Mouse (Mus musculus) heart, embryonic 16.5 days (tissue): Measurements from ENCODE around the gene Tmem223. TPM values are rescaled to one million over a fixed set of nuclear protein-coding genes. Genes with fewer than 3 reads are reported as not detected.

Experiments
- ATAC-seq: fragments of 200-750 bp; cut with Nextera tagmentation; replicated peaks from 2 replicates; pipeline ENCODE4 v1.8.0; 2017; ENCODE audit warnings: moderate number of reproducible peaks; ENCODE audit not compliant: insufficient read depth, low FRiP score; ENCODE audit errors: extremely low read depth
- H3K27ac ChIP-seq: fragments of 300-500 bp; sonication (generic); 2 replicates; pipeline ENCODE4 v1.5.1; 2014; ENCODE audit warnings: mild to moderate bottlenecking, low read length, control low read depth, moderate library complexity
- H3K27me3 ChIP-seq: fragments of 300-500 bp; sonication (generic); 2 replicates; pipeline ENCODE4 v1.6.1; 2014; ENCODE audit warnings: low read length, mixed read lengths; ENCODE audit not compliant: control insufficient read depth, insufficient read depth
- H3K36me3 ChIP-seq: fragments of 300-500 bp; sonication (generic); 2 replicates; pipeline ENCODE4 v1.6.1; 2014; ENCODE audit not compliant: control insufficient read depth, insufficient read depth
- H3K4me1 ChIP-seq: fragments of 300-500 bp; sonication (generic); 2 replicates; pipeline ENCODE4 v1.6.1; 2014; ENCODE audit warnings: low read length, mixed read lengths; ENCODE audit not compliant: control insufficient read depth, insufficient read depth
- H3K4me2 ChIP-seq: fragments of 300-500 bp; sonication (generic); 2 replicates; pipeline ENCODE4 v1.6.1; 2014; ENCODE audit warnings: low read depth, mild to moderate bottlenecking, control low read depth, low read length
- H3K4me3 ChIP-seq: fragments of 300-500 bp; sonication (generic); 2 replicates; pipeline ENCODE4 v1.5.1; 2014; ENCODE audit warnings: mild to moderate bottlenecking, control low read depth, low read length
- H3K9ac ChIP-seq: fragments of 300-500 bp; sonication (generic); 2 replicates; pipeline ENCODE4 v1.6.1; 2014; ENCODE audit warnings: low read length, control low read depth
- H3K9me3 ChIP-seq: fragments of 300-500 bp; sonication (generic); replicated peaks from 2 replicates; pipeline ENCODE4 v1.6.1; 2016; ENCODE audit warnings: low read length; ENCODE audit not compliant: control insufficient read depth
- WGBS: fragments of 180-500 bp; shearing (Covaris S2); extraction: QIAGEN DNeasy Blood & Tissue Kit; methylation state at CpG from one replicate; pipeline ENCODE4 v1.1.7; 2014; 5-methylcytosine and 5-hydroxymethylcytosine counted together
- polyA plus RNA-seq: library from polyadenylated mRNA; unstranded; fragments of >200 nt; fragmentation: Nextera tagmentation; extraction: Ambion mirVana; gene quantifications from 2 replicates; pipeline ENCODE4 v1.2.1, GENCODE M21; 2015

The Tmem223 gene
- polyA plus RNA-seq, 1 experiment from 2014 or later: 138 TPM

- Histone ChIP-seq H3K4me3 (peak within 1 kb of the TSS; percentile 100), H3K27me3 (no peaks in the 10 kb centered on the region), H3K9me3 (no peaks in the 10 kb centered on the region), H3K4me1 (peaks cover 23% of the 10 kb centered on the region), H3K4me2 (peak within 1 kb of the TSS; percentile 60), H3K9ac (peak within 1 kb of the TSS; percentile 87), H3K36me3 (peaks cover 45% of the 10 kb centered on the region), H3K27ac (peak within 1 kb of the TSS; percentile 99)
- 65% methylated on average over 14 of the region's 14 CpGs for WGBS
- no peak for ATAC-seq
Measured at GRCm38 (mm10) chr19:8740603-8741002, 30.2 kb upstream of the Tmem223 start, which contains the start of gene 1700092M07Rik. Gene 1700092M07Rik (plus strand): TSS chr19:8740718.

- Histone ChIP-seq H3K4me3 (peak within 1 kb of the TSS; percentile 100), H3K9me3 (no peaks in the 10 kb centered on the region), H3K27me3 (no peaks in the 10 kb centered on the region), H3K9ac (peak within 1 kb of the TSS; percentile 96), H3K4me1 (peaks cover 21% of the 10 kb centered on the region), H3K36me3 (peaks cover 49% of the 10 kb centered on the region), H3K27ac (peak within 1 kb of the TSS; percentile 99), H3K4me2 (peak within 1 kb of the TSS; percentile 100)
- ATAC-seq: peak; percentile 95
- WGBS: under 1% methylated on average over 36 of the region's 36 CpGs
Measured at GRCm38 (mm10) chr19:8741243-8741869, 29.4 kb upstream of the Tmem223 start, which contains the start of gene Stx5a. Gene Stx5a (plus strand): TSS chr19:8741413.

- WGBS: 12% methylated on average over 14 of the region's 14 CpGs
- no peak for ATAC-seq
- Histone ChIP-seq H3K27ac (peak overlapping the region; percentile 99), H3K27me3 (no peaks in the 10 kb centered on the region), H3K4me1 (peaks cover 17% of the 10 kb centered on the region), H3K36me3 (peaks cover 57% of the 10 kb centered on the region), H3K9ac (peak overlapping the region; percentile 96), H3K4me2 (peak overlapping the region; percentile 100), H3K9me3 (no peaks in the 10 kb centered on the region), H3K4me3 (peak overlapping the region; percentile 100)
Measured at GRCm38 (mm10) chr19:8742176-8742575, 28.6 kb upstream of the Tmem223 start.

GRCm38 (mm10) chr19:8745382-8745781 is 25.4 kb upstream of the Tmem223 start:
- ATAC-seq: no peak
- H3K4me2 ChIP-seq: no peak overlapping the region
- H3K27me3 ChIP-seq: no peaks in the 10 kb centered on the region
- peaks cover 62% of the 10 kb centered on the region for H3K36me3 ChIP-seq
- peaks cover 17% of the 10 kb centered on the region for H3K4me1 ChIP-seq
- WGBS: 98% methylated on average over 1 of the region's 1 CpGs
- H3K9ac ChIP-seq: no peak overlapping the region
- H3K9me3 ChIP-seq: no peaks in the 10 kb centered on the region
- H3K27ac ChIP-seq: no peak overlapping the region
- no peak overlapping the region for H3K4me3 ChIP-seq

GRCm38 (mm10) chr19:8747368-8747767 is 23.4 kb upstream of the Tmem223 start:
- Histone ChIP-seq H3K36me3 (peaks cover 76% of the 10 kb centered on the region), H3K9me3 (no peaks in the 10 kb centered on the region), H3K4me1 (peaks cover 7% of the 10 kb centered on the region), H3K27me3 (no peaks in the 10 kb centered on the region), H3K4me3 (no peak overlapping the region), H3K27ac (no peak overlapping the region), H3K9ac (no peak overlapping the region), H3K4me2 (no peak overlapping the region)
- 71% methylated on average over 2 of the region's 2 CpGs for WGBS
- ATAC-seq: no peak

- no peak for ATAC-seq
- no peak overlapping the region for H3K27ac ChIP-seq
- no peak overlapping the region for H3K4me3 ChIP-seq
- peak overlapping the region; percentile 80; the same call in 1 of the 2 replicates for H3K4me2 ChIP-seq
- peak overlapping the region; percentile 95 for H3K9ac ChIP-seq
- H3K36me3 ChIP-seq: peaks cover 32% of the 10 kb centered on the region
- H3K4me1 ChIP-seq: peaks cover 22% of the 10 kb centered on the region
- H3K27me3 ChIP-seq: no peaks in the 10 kb centered on the region
- no peaks in the 10 kb centered on the region for H3K9me3 ChIP-seq
- 51% methylated on average over 3 of the region's 3 CpGs for WGBS
Measured at GRCm38 (mm10) chr19:8755652-8756051, 15.1 kb upstream of the Tmem223 start.

GRCm38 (mm10) chr19:8756635-8757387 is 14.0 kb upstream of the Tmem223 start, which contains the start of gene Nxf1:
Gene Nxf1 (plus strand): TSS chr19:8757073.
- H3K9ac ChIP-seq: peak within 1 kb of the TSS; percentile 95
- under 1% methylated on average over 75 of the region's 75 CpGs for WGBS
- H3K27ac ChIP-seq: peak within 1 kb of the TSS; percentile 83
- peak; percentile 95 for ATAC-seq
- H3K36me3 ChIP-seq: peaks cover 21% of the 10 kb centered on the region
- H3K9me3 ChIP-seq: no peaks in the 10 kb centered on the region
- peaks cover 22% of the 10 kb centered on the region for H3K4me1 ChIP-seq
- peak within 1 kb of the TSS; percentile 88 for H3K4me2 ChIP-seq
- H3K4me3 ChIP-seq: peak within 1 kb of the TSS; percentile 77
- no peaks in the 10 kb centered on the region for H3K27me3 ChIP-seq

- peak overlapping the region; percentile 83 for H3K27ac ChIP-seq
- H3K4me1 ChIP-seq: peaks cover 22% of the 10 kb centered on the region
- H3K36me3 ChIP-seq: peaks cover 18% of the 10 kb centered on the region
- WGBS: 3% methylated on average over 14 of the region's 14 CpGs
- ATAC-seq: no peak
- no peaks in the 10 kb centered on the region for H3K27me3 ChIP-seq
- H3K4me3 ChIP-seq: peak overlapping the region; percentile 77
- H3K9me3 ChIP-seq: no peaks in the 10 kb centered on the region
- peak overlapping the region; percentile 88 for H3K4me2 ChIP-seq
- peak overlapping the region; percentile 95 for H3K9ac ChIP-seq
Measured at GRCm38 (mm10) chr19:8757471-8757998, 13.3 kb upstream of the Tmem223 start.

- Histone ChIP-seq H3K4me3 (no peak overlapping the region), H3K36me3 (peaks cover 22% of the 10 kb centered on the region), H3K4me1 (peaks cover 22% of the 10 kb centered on the region), H3K27ac (no peak overlapping the region), H3K9me3 (no peaks in the 10 kb centered on the region), H3K4me2 (no peak overlapping the region), H3K9ac (no peak overlapping the region), H3K27me3 (no peaks in the 10 kb centered on the region)
- 78% methylated on average over 2 of the region's 2 CpGs for WGBS
- ATAC-seq: no peak
Measured at GRCm38 (mm10) chr19:8758899-8759298, 11.9 kb upstream of the Tmem223 start.
